In the genomic region with DNA sequence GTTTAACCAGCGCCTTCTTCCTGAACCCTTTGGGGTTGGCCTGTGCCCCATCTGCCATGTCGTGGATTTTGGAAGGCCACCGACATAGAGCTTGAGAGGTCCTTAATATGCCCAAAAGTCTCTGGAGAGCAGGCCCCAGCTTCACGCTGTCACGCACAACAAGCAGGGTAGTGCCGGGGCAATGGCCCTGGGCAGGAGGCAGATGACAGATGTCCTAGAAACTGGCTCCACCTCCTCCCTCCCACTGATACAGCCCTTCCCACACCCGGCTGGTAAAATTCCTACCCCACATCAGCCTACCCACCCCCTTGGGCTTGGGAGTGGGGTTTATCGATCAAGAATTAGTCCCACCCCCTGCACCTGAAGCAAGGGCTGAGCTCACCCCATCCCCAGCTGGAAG, we compare ENCODE assay signal across 37 mouse cellular contexts. TPM values are rescaled to one million over a fixed set of nuclear protein-coding genes. Genes with fewer than 3 reads are reported as not detected.
DNase-seq lines count a peak whose midpoint lies in the region; ATAC-seq and TF ChIP-seq lines count a peak whose summit lies in the region.
"Had no signal": no experiment of that assay in that cellular context is flagged by ENCODE, and none has a peak within 500 bp of the region (broad histone marks: within the 10 kb centered on the region; RNA-seq: fewer than 3 reads in every experiment).

A gene (minus strand): TSS at position 211 of the 400 bp plus-strand sequence.

- no peaks in the 10 kb centered on the region for H3K9me3 ChIP-seq in limb, embryonic 10.5 days (replicated peaks)
- H3K9me3 ChIP-seq in stomach, embryonic 16.5 days (replicated peaks; ENCODE audit: control insufficient read depth, low read length), result no peaks in the 10 kb centered on the region
- no peaks in the 10 kb centered on the region for H3K9me3 ChIP-seq in intestine, embryonic 15.5 days
- H3K9me3 ChIP-seq: forebrain, embryonic 15.5 days; hindbrain, embryonic 15.5 days; midbrain, embryonic 10.5 days had no signal

- ATAC-seq in stomach, embryonic 16.5 days (ENCODE audit: insufficient read depth, low FRiP score), result no peak
- ATAC-seq in intestine, embryonic 15.5 days, result no peak
- ATAC-seq: forebrain, embryonic 15.5 days; intestine, embryonic 16.5 days; midbrain, embryonic 16.5 days; Patski had no signal

- H3K4me1 ChIP-seq in limb, embryonic 10.5 days, result peaks cover 19% of the 10 kb centered on the region
- peaks cover 5% of the 10 kb centered on the region; the same call in 1 of the 2 replicates for H3K4me1 ChIP-seq in stomach, embryonic 16.5 days (ENCODE audit: control insufficient read depth, insufficient read depth, low read length)
- 0 out of 2 replicates have a peak, but pooled peaks cover 13% of the 10 kb centered on the region for H3K4me1 ChIP-seq in intestine, embryonic 15.5 days (replicated peaks)
- H3K4me1 ChIP-seq: forebrain, embryonic 15.5 days; heart, embryonic 12.5 days had no signal

- peak within 1 kb of the TSS; percentile 64; the same call in 1 of the 2 replicates for H3K27ac ChIP-seq in layer of hippocampus, adult 2 months
- peak within 1 kb of the TSS; percentile 40 for H3K27ac ChIP-seq in limb, embryonic 10.5 days
- peak within 1 kb of the TSS; percentile 18; the same call in 1 of the 2 replicates for H3K27ac ChIP-seq in stomach, embryonic 16.5 days (ENCODE audit: low read length)
- H3K27ac ChIP-seq in intestine, embryonic 15.5 days, result no peak within 1 kb of the TSS
- H3K27ac ChIP-seq: forebrain, embryonic 15.5 days; left cerebral cortex, adult 2 months; macrophage; midbrain, embryonic 10.5 days had no signal

- 79% methylated on average over 8 of the region's 8 CpGs for WGBS in limb, embryonic 10.5 days
- WGBS in stomach, embryonic 16.5 days, result 74% methylated on average over 8 of the region's 8 CpGs
- WGBS in intestine, embryonic 15.5 days, result 77% methylated on average over 8 of the region's 8 CpGs

- H3K27me3 ChIP-seq in limb, embryonic 10.5 days (ENCODE audit: low read depth, poor library complexity, severe bottlenecking), result no peaks in the 10 kb centered on the region
- H3K27me3 ChIP-seq in stomach, embryonic 16.5 days (ENCODE audit: control insufficient read depth, insufficient read depth, low read length), result no peaks in the 10 kb centered on the region
- H3K27me3 ChIP-seq in intestine, embryonic 15.5 days (replicated peaks), result no peaks in the 10 kb centered on the region
- H3K27me3 ChIP-seq: forebrain, embryonic 15.5 days; hindbrain, embryonic 15.5 days; Patski had no signal

- no peak for TF ChIP-seq CTCF in layer of hippocampus, adult 2 months (conservative IDR thresholded peaks at IDR 0.05)

- no peak within 1 kb of the TSS for H3K4me2 ChIP-seq in stomach, embryonic 16.5 days (ENCODE audit: low read depth, low read length)
- H3K4me2 ChIP-seq in intestine, embryonic 15.5 days (replicated peaks), result no peak within 1 kb of the TSS
- H3K4me2 ChIP-seq: forebrain, embryonic 15.5 days; heart, embryonic 12.5 days; hindbrain, embryonic 15.5 days had no signal

- DNase-seq in layer of hippocampus, adult 2 months (ENCODE audit: low spot score in 2 of 2), result no peak
- no peak for DNase-seq in layer of hippocampus, adult 9-11 months
- peak; percentile 23 for DNase-seq in adrenal gland, postnatal 10 days
- DNase-seq in limb, embryonic 10.5 days (ENCODE audit: low spot score), result no peak
- no peak for DNase-seq in embryo, embryonic 10.5 days (ENCODE audit: low spot score)
- DNase-seq: B cell, adult 2 months; cerebellum, adult 18-20 months; cerebellum, postnatal 14 days; embryo, embryonic 11 days; gastrocnemius, postnatal 25 days; heart, adult 18-20 months; heart, postnatal 14 days; kidney, postnatal 36 days; right cerebral cortex, postnatal 14 days; spleen, adult 18-20 months; thymus, adult 18-20 months; thymus, postnatal 36 days had no signal

- no peak within 1 kb of the TSS for H3K9ac ChIP-seq in stomach, embryonic 16.5 days (ENCODE audit: low read length)
- H3K9ac ChIP-seq in intestine, embryonic 15.5 days, result no peak within 1 kb of the TSS
- H3K9ac ChIP-seq: forebrain, embryonic 15.5 days; heart, embryonic 12.5 days; hindbrain, embryonic 15.5 days had no signal

- no peak within 1 kb of the TSS for H3K4me3 ChIP-seq in layer of hippocampus, adult 2 months
- H3K4me3 ChIP-seq in limb, embryonic 10.5 days, result no peak within 1 kb of the TSS
- no peak within 1 kb of the TSS for H3K4me3 ChIP-seq in stomach, embryonic 16.5 days (replicated peaks; ENCODE audit: low read length)
- no peak within 1 kb of the TSS for H3K4me3 ChIP-seq in intestine, embryonic 15.5 days (replicated peaks)
- H3K4me3 ChIP-seq: forebrain, embryonic 15.5 days; heart, embryonic 12.5 days; hindbrain, embryonic 15.5 days; left cerebral cortex, adult 2 months; midbrain, embryonic 10.5 days; myocyte had no signal

- H3K36me3 ChIP-seq in limb, embryonic 10.5 days, result no peaks in the 10 kb centered on the region
- H3K36me3 ChIP-seq in stomach, embryonic 16.5 days (ENCODE audit: control insufficient read depth, insufficient read depth, low read length), result no peaks in the 10 kb centered on the region
- no peaks in the 10 kb centered on the region for H3K36me3 ChIP-seq in intestine, embryonic 15.5 days
- H3K36me3 ChIP-seq: forebrain, embryonic 15.5 days; G1E; heart, embryonic 12.5 days; hindbrain, embryonic 15.5 days; midbrain, embryonic 10.5 days had no signal

RNA-seq across cellular contexts. Expression of the gene that starts here (rescaled TPM):
- total RNA-seq in layer of hippocampus, adult 2 months (2021), result 1 to 10 TPM; 1.6 to 2.3 TPM
- total RNA-seq in adrenal gland, postnatal 10 days (2021), result 1 to 10 TPM; 8.9 to 9.0 TPM
- 0.09 TPM in 1 of 2 replicates, not detected in the other for polyA plus RNA-seq in limb, embryonic 10.5 days (2016; fragmentation: Nextera tagmentation; extraction: Ambion mirVana)
- 2.0 and 3.6 TPM in 2 replicates for polyA plus RNA-seq in stomach, embryonic 16.5 days (2015; fragmentation: Nextera tagmentation; extraction: Ambion mirVana)
- 1.5 and 2.6 TPM in 2 replicates for polyA plus RNA-seq in intestine, embryonic 15.5 days (2015; fragmentation: Nextera tagmentation; extraction: Ambion mirVana)
- total RNA-seq: CH12.LX; gastrocnemius, postnatal 25 days; layer of hippocampus, postnatal 10 days; left cerebral cortex, adult 2 months; left cerebral cortex, postnatal 36 days; liver, adult 2 months had no signal
- polyA plus RNA-seq: forebrain, embryonic 15.5 days; G1E; heart, embryonic 12.5 days; kidney, embryonic 14.5 days; liver, adult 2 months; liver, embryonic 16.5 days; lung, embryonic 16.5 days; macrophage; midbrain, embryonic 16.5 days; myocyte; Patski had no signal
